Mouse (Mus musculus) kidney, embryonic 15.5 days (tissue): ENCODE data around the gene Krtap10-10. TPM values are rescaled to one million over a fixed set of nuclear protein-coding genes. Genes with fewer than 3 reads are reported as not detected.
"Not testable (repeated sequence)": the region's sequence is repeated elsewhere in the genome, so short reads cannot be mapped to it uniquely, and the experiment has no call there.

Source experiments
- ATAC-seq: fragments of 200-750 bp; cut with Nextera tagmentation; replicated peaks from 2 replicates; pipeline ENCODE4 v1.8.0; 2017; ENCODE audit warnings: moderate TSS enrichment; ENCODE audit not compliant: low FRiP score
- H3K27ac ChIP-seq: fragments of 300-500 bp; sonication (generic); 2 replicates; pipeline ENCODE4 v1.5.1; 2015; ENCODE audit warnings: mild to moderate bottlenecking, inconsistent platforms
- H3K27me3 ChIP-seq: fragments of 300-500 bp; sonication (generic); 2 replicates; pipeline ENCODE4 v1.6.1; 2015; ENCODE audit warnings: inconsistent platforms
- H3K36me3 ChIP-seq: fragments of 300-500 bp; sonication (generic); 2 replicates; pipeline ENCODE4 v1.6.1; 2015; ENCODE audit warnings: inconsistent platforms
- H3K4me1 ChIP-seq: fragments of 300-500 bp; sonication (generic); 2 replicates; pipeline ENCODE4 v1.6.1; 2015; ENCODE audit warnings: inconsistent platforms
- H3K4me2 ChIP-seq: fragments of 300-500 bp; sonication (generic); 2 replicates; pipeline ENCODE4 v1.6.1; 2015; ENCODE audit warnings: moderate library complexity, mild to moderate bottlenecking, inconsistent platforms
- H3K4me3 ChIP-seq: fragments of 300-500 bp; sonication (generic); replicated peaks from 2 replicates; pipeline ENCODE4 v1.5.1; 2015; ENCODE audit warnings: mild to moderate bottlenecking, inconsistent platforms
- H3K9ac ChIP-seq: fragments of 300-500 bp; sonication (generic); 2 replicates; pipeline ENCODE4 v1.6.1; 2015; ENCODE audit warnings: mild to moderate bottlenecking, inconsistent platforms
- H3K9me3 ChIP-seq: fragments of 300-500 bp; sonication (generic); replicated peaks from 2 replicates; pipeline ENCODE4 v1.6.1; 2016; ENCODE audit warnings: inconsistent platforms
- WGBS: fragments of 180-500 bp; shearing (Covaris S2); methylation state at CpG from one replicate; pipeline ENCODE4 v1.1.7; 2015; ENCODE audit warnings: mixed read lengths; 5-methylcytosine and 5-hydroxymethylcytosine counted together
- polyA plus RNA-seq: library from polyadenylated mRNA; unstranded; fragments of >200 nt; fragmentation: Nextera tagmentation; extraction: Ambion mirVana; gene quantifications from 2 replicates; pipeline ENCODE4 v1.2.1, GENCODE M21; 2015

Gene Krtap10-10
- not detected in 2 replicates for polyA plus RNA-seq

- Histone ChIP-seq H3K36me3 (no peaks in the 10 kb centered on the region), H3K4me1 (no peaks in the 10 kb centered on the region), H3K9me3 (no peaks in the 10 kb centered on the region), H3K27me3 (no peaks in the 10 kb centered on the region), H3K27ac (no peak within 1 kb of the TSS), H3K9ac (no peak within 1 kb of the TSS), H3K4me3 (no peak within 1 kb of the TSS), H3K4me2 (no peak within 1 kb of the TSS)
- no peak for ATAC-seq
- WGBS = 70% methylated on average over 9 of the region's 9 CpGs
Observed at GRCm38 (mm10) chr10:77835647-77836046, at the start of gene Krtap10-10. Gene Krtap10-10, plus strand, starts transcription at chr10:77835947.

DNA sequence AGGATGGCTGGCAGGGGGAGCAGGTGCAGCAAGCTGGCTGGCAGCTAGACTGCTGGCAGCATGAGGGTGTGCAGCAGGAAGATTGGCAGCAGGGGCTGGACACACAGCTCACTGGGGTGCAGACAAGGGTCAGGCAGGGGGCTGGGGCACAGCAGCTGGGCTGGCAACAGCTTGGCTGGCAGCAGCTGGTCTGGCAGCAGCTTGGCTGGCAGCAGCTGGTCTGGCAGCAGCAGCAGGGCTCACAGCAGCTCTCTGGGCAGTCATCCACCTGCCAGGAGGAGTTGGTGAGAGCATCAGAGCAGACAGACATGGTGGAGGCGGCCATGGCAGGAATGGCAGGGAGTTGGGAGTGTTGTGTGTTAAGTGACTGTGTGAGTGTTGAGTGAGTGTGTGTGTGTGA, 47.9 kb upstream of the Krtap10-10 start, which contains the start of gene Gm7137:
Gene Gm7137, minus strand, starts transcription at position 325 of the 400 bp plus-strand sequence.
- not testable (repeated sequence) for H3K27ac ChIP-seq, H3K9ac ChIP-seq, ATAC-seq, H3K27me3 ChIP-seq, H3K4me2 ChIP-seq, H3K4me1 ChIP-seq, H3K4me3 ChIP-seq, H3K9me3 ChIP-seq, H3K36me3 ChIP-seq
- WGBS = 68% methylated on average over 1 of the region's 1 CpGs

DNA sequence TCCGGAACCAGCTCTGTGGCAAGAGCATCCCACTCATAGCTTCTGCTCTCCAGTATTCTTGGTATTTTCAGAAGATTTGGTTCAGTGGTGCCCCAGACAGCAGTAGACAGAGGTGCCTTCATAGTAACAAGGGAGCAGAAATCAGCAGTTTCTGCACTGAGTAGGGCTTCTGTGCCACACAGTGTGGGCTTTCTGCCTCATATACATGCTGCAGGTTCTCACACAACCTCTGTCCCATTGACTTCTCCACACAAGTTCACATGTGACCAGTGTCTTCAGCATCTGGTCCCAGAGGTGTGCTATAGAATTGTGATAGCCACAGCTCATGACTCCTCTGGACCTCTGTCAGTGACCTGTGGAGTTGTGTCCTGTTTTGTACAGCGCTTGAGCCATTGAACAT, 47.1 kb upstream of the Krtap10-10 start:
- Histone ChIP-seq H3K4me3 (no peak overlapping the region), H3K9ac (no peak overlapping the region), H3K4me1 (no peaks in the 10 kb centered on the region), H3K9me3 (no peaks in the 10 kb centered on the region), H3K36me3 (no peaks in the 10 kb centered on the region), H3K27me3 (no peaks in the 10 kb centered on the region), H3K4me2 (no peak overlapping the region), H3K27ac (no peak overlapping the region)
- no peak for ATAC-seq
- 61% methylated on average over 2 of the region's 2 CpGs for WGBS

DNA sequence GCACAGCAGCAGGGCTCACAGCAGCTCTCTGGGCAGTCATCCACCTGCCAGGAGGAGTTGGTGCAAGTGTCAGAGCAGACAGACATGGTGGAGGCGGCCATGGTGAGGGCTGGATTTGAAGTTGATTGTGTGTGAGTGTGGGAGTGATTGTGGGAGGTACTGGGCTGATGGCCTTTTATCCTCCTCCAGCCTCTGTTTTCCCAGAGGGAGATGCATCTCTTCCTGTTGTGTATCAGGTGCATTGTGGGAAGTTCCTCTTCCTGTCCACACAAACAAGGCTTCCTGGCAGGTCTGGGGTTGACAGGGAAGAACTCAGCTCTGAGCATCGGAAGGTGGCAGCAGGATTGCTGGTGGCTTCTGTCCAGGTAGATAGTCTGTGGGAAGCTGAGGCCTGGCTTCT, 40.8 kb upstream of the Krtap10-10 start, which contains the start of gene Gm9639:
Gene Gm9639, minus strand, starts transcription at position 101 of the 400 bp plus-strand sequence.
- Histone ChIP-seq H3K27me3 (no peaks in the 10 kb centered on the region), H3K36me3 (no peaks in the 10 kb centered on the region), H3K27ac (no peak within 1 kb of the TSS), H3K4me1 (0 out of 2 replicates have a peak, but pooled peaks cover 2% of the 10 kb centered on the region), H3K4me3 (no peak within 1 kb of the TSS), H3K9ac (no peak within 1 kb of the TSS), H3K9me3 (no peaks in the 10 kb centered on the region), H3K4me2 (no peak within 1 kb of the TSS)
- ATAC-seq = no peak
- 39% methylated on average over 2 of the region's 2 CpGs for WGBS

DNA sequence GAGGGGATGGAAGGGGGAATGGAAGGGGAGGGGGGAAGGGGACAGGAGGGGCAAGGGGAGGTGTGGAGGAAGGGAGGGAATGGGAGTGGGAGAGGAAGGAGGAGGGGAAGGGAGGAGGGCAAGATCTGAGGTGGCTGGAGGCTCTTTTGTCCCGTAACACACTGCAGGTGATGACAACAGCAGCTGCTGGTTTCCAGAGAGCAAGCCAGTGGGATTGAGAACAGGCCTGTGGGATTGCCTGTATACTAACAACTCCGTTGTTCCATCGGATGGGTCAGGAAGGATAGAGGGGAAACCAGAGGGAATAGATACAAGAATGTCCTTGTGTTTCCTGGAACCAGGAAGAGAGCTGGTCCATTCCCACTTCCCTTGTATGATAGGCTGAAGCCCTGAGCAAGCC, 38.1 kb upstream of the Krtap10-10 start:
- Histone ChIP-seq H3K4me1 (0 out of 2 replicates have a peak, but pooled peaks cover 2% of the 10 kb centered on the region), H3K4me3 (no peak overlapping the region), H3K9me3 (no peaks in the 10 kb centered on the region), H3K9ac (no peak overlapping the region), H3K36me3 (no peaks in the 10 kb centered on the region), H3K27ac (no peak overlapping the region), H3K27me3 (no peaks in the 10 kb centered on the region), H3K4me2 (no peak overlapping the region)
- ATAC-seq = no peak
- 30% methylated on average over 3 of the region's 3 CpGs for WGBS

- 47% methylated on average over 3 of the region's 3 CpGs for WGBS
- not testable (repeated sequence) for H3K9ac ChIP-seq, H3K9me3 ChIP-seq, H3K4me1 ChIP-seq, H3K4me2 ChIP-seq, H3K36me3 ChIP-seq, ATAC-seq, H3K4me3 ChIP-seq, H3K27me3 ChIP-seq, H3K27ac ChIP-seq
Observed at GRCm38 (mm10) chr10:77798164-77798920, 37.4 kb upstream of the Krtap10-10 start.

DNA sequence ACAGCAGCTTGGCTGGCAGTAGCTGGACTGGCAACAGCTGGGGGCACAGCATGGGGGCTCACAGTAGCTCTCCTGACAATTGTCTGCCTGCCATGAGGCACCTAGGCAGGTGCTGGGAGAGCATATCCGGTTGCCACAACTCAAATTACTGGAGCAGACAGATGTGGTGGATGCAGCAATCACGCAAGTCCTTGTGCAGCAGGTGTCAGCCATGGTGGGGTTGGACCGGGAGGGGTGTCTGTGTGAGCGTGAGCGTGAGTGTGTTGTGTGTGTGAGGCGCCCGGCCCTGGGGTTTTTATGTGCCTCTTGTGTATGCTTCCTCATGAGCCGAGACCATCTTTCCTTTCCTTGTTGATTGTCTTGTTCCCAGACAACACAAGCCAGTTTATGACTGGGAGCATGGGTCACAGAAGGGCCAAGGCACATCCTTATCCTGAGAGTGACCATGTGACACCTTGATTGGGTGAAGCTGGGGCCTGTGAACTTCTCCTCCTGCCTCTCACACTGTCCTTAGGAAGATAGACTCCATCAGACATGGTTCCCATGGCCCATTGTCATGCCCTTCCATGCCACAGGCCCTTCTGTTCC, 36.7 kb upstream of the Krtap10-10 start, which contains the start of gene Gm19668:
Gene Gm19668, minus strand, starts transcription at position 213 of the 588 bp plus-strand sequence.
- no peak within 1 kb of the TSS for H3K27ac ChIP-seq
- no peaks in the 10 kb centered on the region for H3K36me3 ChIP-seq
- 0 out of 2 replicates have a peak, but pooled peaks cover 2% of the 10 kb centered on the region for H3K4me1 ChIP-seq
- no peak for ATAC-seq
- no peak within 1 kb of the TSS for H3K4me2 ChIP-seq
- H3K4me3 ChIP-seq = no peak within 1 kb of the TSS
- WGBS = 46% methylated on average over 8 of the region's 8 CpGs
- H3K9ac ChIP-seq = no peak within 1 kb of the TSS
- H3K9me3 ChIP-seq = no peaks in the 10 kb centered on the region
- H3K27me3 ChIP-seq = no peaks in the 10 kb centered on the region

DNA sequence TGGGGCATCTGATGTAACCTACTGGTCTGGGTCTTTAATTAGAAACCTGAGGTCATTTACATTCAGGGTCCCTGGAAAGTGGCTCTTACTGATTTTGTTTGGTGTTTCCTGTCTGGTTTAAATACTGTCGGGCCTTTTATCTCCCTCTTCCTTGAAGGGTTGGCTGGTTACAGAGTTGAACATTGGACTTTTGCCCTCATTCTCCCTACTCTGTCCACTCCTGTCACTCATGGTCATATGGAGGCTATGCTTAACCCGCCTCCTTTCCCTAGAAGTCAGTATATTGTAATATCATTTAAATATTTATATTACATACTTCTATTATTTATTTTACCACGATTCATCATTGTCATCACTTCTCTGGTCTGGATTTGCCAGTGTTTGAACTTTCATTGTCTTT, 31.7 kb upstream of the Krtap10-10 start:
- Histone ChIP-seq H3K4me3 (no peak overlapping the region), H3K27ac (no peak overlapping the region), H3K9ac (no peak overlapping the region), H3K4me2 (no peak overlapping the region), H3K9me3 (no peaks in the 10 kb centered on the region), H3K36me3 (no peaks in the 10 kb centered on the region), H3K4me1 (no peaks in the 10 kb centered on the region), H3K27me3 (no peaks in the 10 kb centered on the region)
- 84% methylated on average over 3 of the region's 3 CpGs for WGBS
- no peak for ATAC-seq

DNA sequence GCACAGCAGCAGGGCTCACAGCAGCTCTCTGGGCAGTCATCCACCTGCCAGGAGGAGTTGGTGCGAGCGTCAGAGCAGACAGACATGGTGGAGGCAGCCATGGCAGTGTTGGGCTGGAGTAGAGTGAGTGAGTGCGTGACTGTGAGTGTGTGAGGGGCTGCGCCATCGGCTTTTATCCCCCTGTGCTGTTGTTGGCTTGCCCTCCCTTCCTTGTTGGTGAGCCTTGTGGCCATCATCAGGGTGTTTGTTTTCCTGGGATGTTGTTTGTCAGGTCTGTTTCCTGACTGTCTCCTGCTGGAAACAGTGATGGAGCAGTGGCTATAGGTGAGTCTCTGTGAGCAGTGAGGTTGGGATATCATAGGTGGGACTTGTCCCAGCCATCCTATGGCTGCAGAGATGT, 24.0 kb upstream of the Krtap10-10 start, which contains the start of gene Gm9507:
Gene Gm9507, minus strand, starts transcription at position 101 of the 400 bp plus-strand sequence.
- Histone ChIP-seq H3K4me3 (no peak within 1 kb of the TSS), H3K36me3 (no peaks in the 10 kb centered on the region), H3K4me2 (no peak within 1 kb of the TSS), H3K27ac (no peak within 1 kb of the TSS), H3K9me3 (no peaks in the 10 kb centered on the region), H3K4me1 (no peaks in the 10 kb centered on the region), H3K9ac (no peak within 1 kb of the TSS), H3K27me3 (no peaks in the 10 kb centered on the region)
- 68% methylated on average over 5 of the region's 5 CpGs for WGBS
- ATAC-seq = no peak

DNA sequence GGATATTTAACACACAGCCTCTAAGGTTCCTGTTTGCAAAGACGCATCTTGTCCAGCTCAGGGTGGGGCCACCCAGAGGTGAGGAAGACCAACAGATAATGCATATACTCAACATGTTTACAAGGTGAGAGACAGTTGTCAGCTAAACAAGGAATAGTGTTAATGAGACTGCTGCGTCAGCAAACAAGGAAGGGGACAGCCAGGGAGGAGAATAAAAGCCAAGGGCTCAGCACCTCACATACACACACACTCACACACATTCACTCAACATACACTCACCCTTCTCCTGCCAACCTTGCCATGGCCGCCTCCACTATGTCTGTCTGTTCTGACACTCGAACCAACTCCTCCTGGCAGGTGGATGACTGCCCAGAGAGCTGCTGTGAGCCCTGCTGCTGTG, 21.4 kb upstream of the Krtap10-10 start, which contains the start of gene Gm2696:
Gene Gm2696, plus strand, starts transcription at position 301 of the 400 bp plus-strand sequence.
- Histone ChIP-seq H3K27ac (no peak within 1 kb of the TSS), H3K27me3 (no peaks in the 10 kb centered on the region), H3K36me3 (no peaks in the 10 kb centered on the region), H3K9ac (no peak within 1 kb of the TSS), H3K4me1 (no peaks in the 10 kb centered on the region), H3K4me3 (no peak within 1 kb of the TSS), H3K4me2 (no peak within 1 kb of the TSS), H3K9me3 (no peaks in the 10 kb centered on the region)
- 53% methylated on average over 4 of the region's 4 CpGs for WGBS
- ATAC-seq = no peak

DNA sequence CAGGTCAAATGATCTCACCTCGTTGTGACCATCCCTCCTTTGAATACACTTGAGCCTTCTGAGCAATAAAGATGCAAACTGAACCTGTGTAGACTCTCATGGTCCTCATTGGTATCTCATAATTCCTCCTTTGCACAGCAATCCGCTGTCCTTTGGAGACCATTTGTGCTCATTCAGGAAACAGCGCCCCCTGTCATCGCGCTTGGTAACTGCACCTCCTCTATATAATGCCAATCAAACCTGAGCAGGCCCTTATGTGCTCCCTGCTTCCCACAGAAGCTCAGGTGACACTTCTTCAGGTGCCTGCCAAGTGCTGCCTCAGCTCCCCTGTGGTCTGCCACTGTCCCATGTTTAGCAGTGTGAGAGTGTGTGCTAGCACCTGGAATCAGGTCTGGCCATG, 20.2 kb upstream of the Krtap10-10 start:
- no peak for ATAC-seq
- 30% methylated on average over 5 of the region's 5 CpGs for whole genome bisulfite sequencing
- no peaks in the 10 kb centered on the region for H3K9me3 ChIP-seq
- no peak overlapping the region for H3K4me2 ChIP-seq
- H3K9ac ChIP-seq = no peak overlapping the region
- H3K27ac ChIP-seq = no peak overlapping the region
- H3K36me3 ChIP-seq = no peaks in the 10 kb centered on the region
- H3K4me3 ChIP-seq = no peak overlapping the region
- no peaks in the 10 kb centered on the region for H3K27me3 ChIP-seq
- no peaks in the 10 kb centered on the region for H3K4me1 ChIP-seq

- Histone ChIP-seq H3K4me3 (no peak overlapping the region), H3K27ac (no peak overlapping the region), H3K36me3 (no peaks in the 10 kb centered on the region), H3K27me3 (no peaks in the 10 kb centered on the region), H3K9ac (no peak overlapping the region), H3K9me3 (no peaks in the 10 kb centered on the region), H3K4me1 (no peaks in the 10 kb centered on the region), H3K4me2 (no peak overlapping the region)
- 96% methylated on average over 4 of the region's 4 CpGs for WGBS
- no peak for ATAC-seq
Observed at GRCm38 (mm10) chr10:77818523-77818922, 17.2 kb upstream of the Krtap10-10 start.
